Mouse (Mus musculus) E14TG2a.4 (cell line): Measurements from ENCODE around the gene 4430402I18Rik.

Experiments
- CTCF ChIP-seq: conservative IDR thresholded peaks from 2 replicates; pipeline ENCODE4 v1.5.1; 2014; ENCODE audit warnings: low read length
- POU5F1 ChIP-seq: IDR thresholded peaks from 2 replicates; pipeline ENCODE4 v1.6.1; 2014; ENCODE audit warnings: low read length, borderline replicate concordance

DNA sequence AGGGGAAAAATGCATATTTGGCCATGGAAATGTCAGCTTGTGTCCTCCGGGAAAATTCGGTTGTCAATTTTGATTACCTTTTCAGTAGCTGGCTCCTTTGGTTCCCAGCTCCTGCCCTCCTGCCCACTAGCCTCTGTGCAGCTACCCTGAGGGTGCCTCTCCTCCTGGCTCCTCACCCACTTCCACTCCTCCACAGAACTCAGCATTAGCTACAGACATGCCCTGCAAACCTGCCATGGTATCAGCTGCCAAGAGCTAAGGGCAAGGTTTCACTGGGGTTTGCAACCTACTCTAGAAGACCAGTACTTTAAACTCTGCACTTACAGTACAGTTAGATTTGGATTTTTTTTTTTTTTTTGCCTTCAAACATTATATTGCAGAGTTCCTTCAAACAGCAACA, 88.1 kb downstream of the 4430402I18Rik start:
- TF ChIP-seq CTCF (no peak), POU5F1 (no peak)
